Mouse (Mus musculus): ENCODE results near the gene Myt1l. TPM values are rescaled to one million over a fixed set of nuclear protein-coding genes. Genes with fewer than 3 reads are reported as not detected.

The Myt1l gene
- total and polyA plus RNA-seq, 2 experiments from 2014 or later, result 0.34 TPM; not detected in 1

GRCm38 (mm10) chr12:29942435-29942834, 414.3 kb downstream of the Myt1l start:
- WGBS, result 51% methylated on average over 2 of the region's 2 CpGs
- no peak overlapping the region for H3K9ac ChIP-seq (replicated peaks; ENCODE audit: low read depth, low read length)
- ATAC-seq (ENCODE audit: insufficient read depth, low read depth), result no peak
- no peaks in the 10 kb centered on the region for H3K27me3 ChIP-seq (ENCODE audit: control insufficient read depth, insufficient read depth, low read length)
- DNase-seq (ENCODE audit: low spot score), result no peak
- no peak overlapping the region for H3K4me3 ChIP-seq (ENCODE audit: low read depth, low read length)
- H3K4me2 ChIP-seq (ENCODE audit: low read depth, low read length), result no peak overlapping the region
- TF ChIP-seq EP300 (IDR thresholded peaks at IDR 0.05; ENCODE audit: low read depth) (no peak), CTCF (IDR thresholded peaks at IDR 0.05; ENCODE audit: low read depth) (no peak)
- H3K4me1 ChIP-seq (ENCODE audit: control insufficient read depth, insufficient read depth), result peaks cover 40% of the 10 kb centered on the region
- H3K27ac ChIP-seq (ENCODE audit: low read depth), result no peak overlapping the region
- no peaks in the 10 kb centered on the region for H3K9me3 ChIP-seq (replicated peaks; ENCODE audit: control insufficient read depth, low read length)
- H3K36me3 ChIP-seq (replicated peaks; ENCODE audit: control insufficient read depth, insufficient read depth, low read length), result no peaks in the 10 kb centered on the region

DNA sequence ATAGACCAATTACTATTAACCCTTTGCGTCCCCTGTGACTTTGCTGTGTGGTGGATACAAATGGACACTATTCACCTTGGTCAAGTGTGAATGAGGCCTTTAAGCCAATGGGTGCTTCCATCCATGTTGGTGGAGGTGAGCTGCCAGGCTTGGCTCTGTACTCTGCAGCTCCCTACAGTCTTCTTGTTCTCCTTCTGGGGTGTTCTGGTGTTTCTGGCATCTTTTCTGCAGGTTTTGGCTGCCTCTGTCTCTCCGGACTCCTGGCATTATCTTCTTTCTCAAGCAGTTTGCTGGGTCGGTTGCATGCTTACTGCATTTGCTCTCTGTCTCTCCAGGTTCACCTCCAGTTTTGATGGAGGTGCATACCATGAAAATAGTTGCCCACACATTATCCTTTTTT, 416.5 kb downstream of the Myt1l start:
- Histone ChIP-seq H3K4me2 (ENCODE audit: low read depth, low read length) (no peak overlapping the region), H3K9me3 (replicated peaks; ENCODE audit: control insufficient read depth, low read length) (no peaks in the 10 kb centered on the region), H3K27ac (ENCODE audit: low read depth) (no peak overlapping the region), H3K4me3 (ENCODE audit: low read depth, low read length) (no peak overlapping the region), H3K27me3 (ENCODE audit: control insufficient read depth, insufficient read depth, low read length) (no peaks in the 10 kb centered on the region), H3K4me1 (ENCODE audit: control insufficient read depth, insufficient read depth) (peaks cover 50% of the 10 kb centered on the region), H3K36me3 (replicated peaks; ENCODE audit: control insufficient read depth, insufficient read depth, low read length) (no peaks in the 10 kb centered on the region), H3K9ac (replicated peaks; ENCODE audit: low read depth, low read length) (no peak overlapping the region)
- TF ChIP-seq EP300 (IDR thresholded peaks at IDR 0.05; ENCODE audit: low read depth) (no peak), CTCF (IDR thresholded peaks at IDR 0.05; ENCODE audit: low read depth) (no peak)
- no peak for DNase-seq (ENCODE audit: low spot score)
- no peak for ATAC-seq (ENCODE audit: insufficient read depth, low read depth)
- 63% methylated on average over 3 of the region's 3 CpGs for WGBS

DNA sequence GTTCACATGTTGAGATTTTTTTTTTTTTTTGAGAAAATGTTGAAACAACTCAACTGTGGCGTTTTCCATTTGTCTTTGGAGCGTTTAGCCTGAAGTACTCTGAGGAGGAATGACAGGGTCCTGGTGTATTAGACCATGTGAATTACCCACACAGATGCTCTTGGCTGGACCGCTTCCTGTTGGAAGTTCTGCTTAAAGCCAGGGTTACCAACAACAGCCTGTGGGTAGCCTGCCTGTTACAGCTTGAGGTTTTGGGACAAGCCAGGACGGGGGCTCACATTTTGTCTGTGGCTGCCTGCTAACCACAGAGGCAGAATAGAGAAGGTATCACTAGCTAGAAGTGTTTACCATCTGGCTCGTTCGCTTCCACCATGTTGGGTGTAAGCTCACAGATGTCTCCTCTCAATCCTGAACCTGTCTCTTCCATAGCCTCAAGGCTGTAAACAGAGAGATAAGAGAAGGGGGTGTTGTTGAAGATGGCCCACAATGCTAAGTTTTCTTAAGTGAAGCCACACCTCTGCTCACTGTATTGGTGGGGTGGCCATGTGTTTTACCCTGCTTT, 417.1 kb downstream of the Myt1l start:
- DNase-seq (ENCODE audit: low spot score), result no peak
- 68% methylated on average over 6 of the region's 6 CpGs for WGBS

GRCm38 (mm10) chr12:29951043-29951442, 422.9 kb downstream of the Myt1l start:
- no peak overlapping the region for H3K9ac ChIP-seq (replicated peaks; ENCODE audit: low read depth, low read length)
- ATAC-seq (ENCODE audit: insufficient read depth, low read depth), result peak; percentile 68

More for the DNA sequence above, 417.1 kb downstream of the Myt1l start:
- H3K9me3 ChIP-seq (replicated peaks; ENCODE audit: control insufficient read depth, low read length), result no peaks in the 10 kb centered on the region
- H3K27ac ChIP-seq (ENCODE audit: low read depth), result no peak overlapping the region
- H3K36me3 ChIP-seq (replicated peaks; ENCODE audit: control insufficient read depth, insufficient read depth, low read length), result no peaks in the 10 kb centered on the region
- no peak overlapping the region for H3K9ac ChIP-seq (replicated peaks; ENCODE audit: low read depth, low read length)
- TF ChIP-seq EP300 (IDR thresholded peaks at IDR 0.05; ENCODE audit: low read depth), result no peak
- no peak for TF ChIP-seq CTCF (IDR thresholded peaks at IDR 0.05; ENCODE audit: low read depth)
- no peaks in the 10 kb centered on the region for H3K27me3 ChIP-seq (ENCODE audit: control insufficient read depth, insufficient read depth, low read length)
- no peak overlapping the region for H3K4me2 ChIP-seq (ENCODE audit: low read depth, low read length)
- H3K4me3 ChIP-seq (ENCODE audit: low read depth, low read length), result no peak overlapping the region
- peaks cover 46% of the 10 kb centered on the region for H3K4me1 ChIP-seq (ENCODE audit: control insufficient read depth, insufficient read depth)
- ATAC-seq (ENCODE audit: insufficient read depth, low read depth), result no peak

GRCm38 (mm10) chr12:29951485-29951884, 423.3 kb downstream of the Myt1l start:
- no peak for ATAC-seq (ENCODE audit: insufficient read depth, low read depth)
- no peak overlapping the region for H3K4me3 ChIP-seq (ENCODE audit: low read depth, low read length)
- H3K4me1 ChIP-seq (ENCODE audit: control insufficient read depth, insufficient read depth), result peaks cover 59% of the 10 kb centered on the region
- H3K9me3 ChIP-seq (replicated peaks; ENCODE audit: control insufficient read depth, low read length), result no peaks in the 10 kb centered on the region
- H3K27ac ChIP-seq (ENCODE audit: low read depth), result peak overlapping the region; percentile 85
- H3K36me3 ChIP-seq (replicated peaks; ENCODE audit: control insufficient read depth, insufficient read depth, low read length), result no peaks in the 10 kb centered on the region
- no peaks in the 10 kb centered on the region for H3K27me3 ChIP-seq (ENCODE audit: control insufficient read depth, insufficient read depth, low read length)
- no peak for DNase-seq (ENCODE audit: low spot score)
- no peak for TF ChIP-seq EP300 (IDR thresholded peaks at IDR 0.05; ENCODE audit: low read depth)
- no peak for TF ChIP-seq CTCF (IDR thresholded peaks at IDR 0.05; ENCODE audit: low read depth)
- H3K4me2 ChIP-seq (ENCODE audit: low read depth, low read length), result peak overlapping the region; percentile 31; the same call in 1 of the 2 replicates
- H3K9ac ChIP-seq (replicated peaks; ENCODE audit: low read depth, low read length), result no peak overlapping the region
- 64% methylated on average over 5 of the region's 5 CpGs for WGBS

More at GRCm38 (mm10) chr12:29951043-29951442, 422.9 kb downstream of the Myt1l start:
- peak overlapping the region; percentile 9; the same call in 1 of the 2 replicates for H3K4me2 ChIP-seq (ENCODE audit: low read depth, low read length)
- TF ChIP-seq EP300 (IDR thresholded peaks at IDR 0.05; ENCODE audit: low read depth) (no peak), CTCF (IDR thresholded peaks at IDR 0.05; ENCODE audit: low read depth) (no peak)
- no peaks in the 10 kb centered on the region for H3K27me3 ChIP-seq (ENCODE audit: control insufficient read depth, insufficient read depth, low read length)
- H3K27ac ChIP-seq (ENCODE audit: low read depth), result peak overlapping the region; percentile 85
- peak; percentile 55 for DNase-seq (ENCODE audit: low spot score)
- no peak overlapping the region for H3K4me3 ChIP-seq (ENCODE audit: low read depth, low read length)
- H3K4me1 ChIP-seq (ENCODE audit: control insufficient read depth, insufficient read depth), result peaks cover 58% of the 10 kb centered on the region
- H3K9me3 ChIP-seq (replicated peaks; ENCODE audit: control insufficient read depth, low read length), result no peaks in the 10 kb centered on the region
- H3K36me3 ChIP-seq (replicated peaks; ENCODE audit: control insufficient read depth, insufficient read depth, low read length), result no peaks in the 10 kb centered on the region
- 53% methylated on average over 6 of the region's 6 CpGs for WGBS

GRCm38 (mm10) chr12:29952102-29952501, 423.9 kb downstream of the Myt1l start:
- Histone ChIP-seq H3K36me3 (replicated peaks; ENCODE audit: control insufficient read depth, insufficient read depth, low read length) (no peaks in the 10 kb centered on the region), H3K9me3 (replicated peaks; ENCODE audit: control insufficient read depth, low read length) (no peaks in the 10 kb centered on the region), H3K4me3 (ENCODE audit: low read depth, low read length) (no peak overlapping the region), H3K4me1 (ENCODE audit: control insufficient read depth, insufficient read depth) (peaks cover 65% of the 10 kb centered on the region), H3K27ac (ENCODE audit: low read depth) (peak overlapping the region; percentile 85), H3K4me2 (ENCODE audit: low read depth, low read length) (no peak overlapping the region), H3K27me3 (ENCODE audit: control insufficient read depth, insufficient read depth, low read length) (no peaks in the 10 kb centered on the region), H3K9ac (replicated peaks; ENCODE audit: low read depth, low read length) (no peak overlapping the region)
- peak; percentile 34; the same call in 1 of the 2 replicates for ATAC-seq (ENCODE audit: insufficient read depth, low read depth)
- no peak for TF ChIP-seq CTCF (IDR thresholded peaks at IDR 0.05; ENCODE audit: low read depth)
- TF ChIP-seq EP300 (IDR thresholded peaks at IDR 0.05; ENCODE audit: low read depth), result no peak
- no peak for DNase-seq (ENCODE audit: low spot score)
- WGBS, result 31% methylated on average over 6 of the region's 6 CpGs

All from heart, postnatal 0 days (tissue).